Mouse (Mus musculus) cerebellum, adult 11-12 months (tissue): Measurements from ENCODE around the gene Gm43517.

Source experiments
- DNase-seq: peaks from one replicate; pipeline ENCODE4 v3.0.0; 2022

Gm43517 gene

GRCm38 (mm10) chr12:49386081-49386805 lies 1.3 kb downstream of the Gm43517 start:
- no peak for DNase-seq

GRCm38 (mm10) chr12:49387856-49388598 lies 3.1 kb downstream of the Gm43517 start:
- DNase-seq, result no peak

- DNase-seq, result no peak
These were observed 4.7 kb downstream of the Gm43517 start for GRCm38 (mm10) chr12:49389666-49390065.

GRCm38 (mm10) chr12:49390257-49390656 lies 5.3 kb downstream of the Gm43517 start:
- DNase-seq, result no peak

- DNase-seq, result no peak
These were observed 5.9 kb downstream of the Gm43517 start for GRCm38 (mm10) chr12:49390926-49391304.

- no peak for DNase-seq
These were observed 6.5 kb downstream of the Gm43517 start for GRCm38 (mm10) chr12:49391305-49392040.

- no peak for DNase-seq
These were observed 7.0 kb downstream of the Gm43517 start for GRCm38 (mm10) chr12:49392041-49392390.

GRCm38 (mm10) chr12:49392876-49393275 lies 7.9 kb downstream of the Gm43517 start:
- DNase-seq, result no peak

GRCm38 (mm10) chr12:49393639-49394038 lies 8.7 kb downstream of the Gm43517 start:
- no peak for DNase-seq

- DNase-seq, result no peak
These were observed 9.2 kb downstream of the Gm43517 start for GRCm38 (mm10) chr12:49394181-49394580.

- DNase-seq, result no peak
These were observed 9.9 kb downstream of the Gm43517 start for GRCm38 (mm10) chr12:49394836-49395235.

GRCm38 (mm10) chr12:49395969-49396368 lies 11.0 kb downstream of the Gm43517 start:
- DNase-seq, result no peak

GRCm38 (mm10) chr12:49396776-49397175 lies 11.8 kb downstream of the Gm43517 start:
- no peak for DNase-seq

- no peak for DNase-seq
These were observed 12.6 kb downstream of the Gm43517 start for GRCm38 (mm10) chr12:49397443-49398162.

- no peak for DNase-seq
These were observed 13.2 kb downstream of the Gm43517 start for GRCm38 (mm10) chr12:49398163-49398540.

GRCm38 (mm10) chr12:49398636-49399035 lies 13.7 kb downstream of the Gm43517 start:
- no peak for DNase-seq

- DNase-seq, result no peak
These were observed 14.6 kb downstream of the Gm43517 start for GRCm38 (mm10) chr12:49399611-49400010.

- no peak for DNase-seq
These were observed 15.3 kb downstream of the Gm43517 start for GRCm38 (mm10) chr12:49400036-49400852.

- no peak for DNase-seq
These were observed 15.8 kb downstream of the Gm43517 start for GRCm38 (mm10) chr12:49400853-49401118.

- no peak for DNase-seq
These were observed 16.3 kb downstream of the Gm43517 start for GRCm38 (mm10) chr12:49401119-49401795.

- DNase-seq, result no peak
These were observed 16.8 kb downstream of the Gm43517 start for GRCm38 (mm10) chr12:49401796-49402130.

- no peak for DNase-seq
These were observed 24.9 kb downstream of the Gm43517 start for GRCm38 (mm10) chr12:49409833-49410232.
